Mouse (Mus musculus): Measurements from ENCODE around the gene Fcer1g. TPM values are rescaled to one million over a fixed set of nuclear protein-coding genes. Genes with fewer than 3 reads are reported as not detected.

The Fcer1g gene
- polyA plus RNA-seq, 1 experiment = 117 TPM

DNA sequence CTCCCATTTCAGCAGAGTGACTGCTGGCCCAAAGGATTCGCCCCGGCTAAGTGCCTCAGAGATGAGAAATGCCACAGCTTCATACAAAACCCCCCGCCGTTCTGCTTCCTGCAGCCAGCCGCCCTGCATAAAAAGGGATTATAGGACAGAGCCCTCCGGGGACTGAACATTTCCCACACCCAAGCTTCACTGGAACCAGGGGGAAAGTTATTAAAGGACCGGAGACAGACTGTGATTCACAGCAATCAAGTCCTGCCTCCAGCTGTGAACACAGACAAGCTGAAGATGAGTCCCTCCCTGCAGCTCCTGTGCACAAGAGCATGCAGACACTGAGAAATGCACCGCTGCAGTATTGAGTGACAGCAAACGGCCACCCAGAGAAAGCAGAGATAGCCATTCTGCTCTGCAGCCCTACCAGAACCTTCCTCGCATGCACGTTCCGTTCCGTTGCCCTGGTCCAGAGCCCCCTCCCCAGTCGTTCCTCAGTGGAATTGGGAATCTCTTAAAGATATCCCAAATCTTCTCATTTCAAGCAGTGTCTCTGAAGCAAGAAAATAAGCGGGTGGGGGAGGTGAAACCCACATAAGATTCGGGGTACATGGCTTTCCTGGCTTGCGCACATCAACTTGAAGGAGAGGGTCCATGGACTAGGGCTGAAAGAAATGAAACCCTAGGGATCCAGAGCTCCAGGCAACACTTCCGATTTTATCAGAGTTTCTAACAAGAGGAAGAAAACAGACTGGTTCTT is 40.9 kb downstream of the Fcer1g start:
- no peak for TF ChIP-seq POLR2A (IDR thresholded peaks at IDR 0.05; ENCODE audit: borderline replicate concordance, extremely low read depth, low read depth, low read length)

GRCm38 (mm10) chr1:171192283-171192682 is 41.9 kb downstream of the Fcer1g start:
- no peak for DNase-seq
- Histone ChIP-seq H3K4me1 (ENCODE audit: control insufficient read depth, insufficient read depth, low read length) (no peaks in the 10 kb centered on the region; the same call in 1 of the 2 replicates), H3K4me3 (replicated peaks; ENCODE audit: extremely low read depth, low read depth, low read length) (no peak overlapping the region)
- WGBS = 63% methylated on average over 10 of the region's 10 CpGs
- TF ChIP-seq POLR2A (IDR thresholded peaks at IDR 0.05; ENCODE audit: borderline replicate concordance, extremely low read depth, low read depth, low read length) (no peak), CTCF (IDR thresholded peaks at IDR 0.05; ENCODE audit: insufficient read depth, low read length) (no peak)

More for the DNA sequence above, 40.9 kb downstream of the Fcer1g start:
- no peak for DNase-seq
- WGBS = 23% methylated on average over 18 of the region's 18 CpGs
- no peaks in the 10 kb centered on the region; the same call in 1 of the 2 replicates for H3K4me1 ChIP-seq (ENCODE audit: control insufficient read depth, insufficient read depth, low read length)
- peak overlapping the region; percentile 2 for H3K4me3 ChIP-seq (replicated peaks; ENCODE audit: extremely low read depth, low read depth, low read length)

DNA sequence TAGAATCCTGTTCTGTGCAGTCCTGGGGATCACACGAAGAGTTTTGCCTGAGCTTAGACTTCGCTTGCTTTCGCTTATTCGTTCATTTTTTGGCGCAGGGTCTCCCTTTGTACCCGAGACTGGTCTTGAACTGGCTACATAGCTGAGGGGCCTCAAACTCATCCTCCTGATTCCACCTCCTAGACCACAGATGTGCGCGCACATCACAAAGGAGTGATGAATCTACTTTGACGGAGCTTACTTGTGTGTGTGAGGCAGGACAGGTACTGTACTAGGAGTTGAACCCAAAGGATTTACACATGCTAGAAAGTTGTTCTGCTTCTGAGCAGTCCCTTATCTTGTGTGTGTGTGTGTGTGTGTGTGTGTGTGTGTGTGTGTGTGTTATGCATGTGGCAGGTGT is 43.3 kb downstream of the Fcer1g start:
- Histone ChIP-seq H3K4me3 (replicated peaks; ENCODE audit: extremely low read depth, low read depth, low read length) (no peak overlapping the region), H3K4me1 (ENCODE audit: control insufficient read depth, insufficient read depth, low read length) (no peaks in the 10 kb centered on the region; the same call in 1 of the 2 replicates)
- 98% methylated on average over 9 of the region's 9 CpGs for WGBS
- DNase-seq = no peak
- TF ChIP-seq POLR2A (IDR thresholded peaks at IDR 0.05; ENCODE audit: borderline replicate concordance, extremely low read depth, low read depth, low read length) (no peak), CTCF (IDR thresholded peaks at IDR 0.05; ENCODE audit: insufficient read depth, low read length) (no peak)

GRCm38 (mm10) chr1:171189476-171190114 is 44.6 kb downstream of the Fcer1g start:
- 63% methylated on average over 14 of the region's 14 CpGs for WGBS
- H3K4me3 ChIP-seq (replicated peaks; ENCODE audit: extremely low read depth, low read depth, low read length) = no peak overlapping the region
- no peak for DNase-seq
- TF ChIP-seq CTCF (IDR thresholded peaks at IDR 0.05; ENCODE audit: insufficient read depth, low read length) (no peak), POLR2A (IDR thresholded peaks at IDR 0.05; ENCODE audit: borderline replicate concordance, extremely low read depth, low read depth, low read length) (no peak)
- H3K4me1 ChIP-seq (ENCODE audit: control insufficient read depth, insufficient read depth, low read length) = peaks cover 8% of the 10 kb centered on the region; the same call in 1 of the 2 replicates

- 33% methylated on average over 8 of the region's 8 CpGs for WGBS
These were observed 45.1 kb downstream of the Fcer1g start for GRCm38 (mm10) chr1:171189046-171189445.

DNA sequence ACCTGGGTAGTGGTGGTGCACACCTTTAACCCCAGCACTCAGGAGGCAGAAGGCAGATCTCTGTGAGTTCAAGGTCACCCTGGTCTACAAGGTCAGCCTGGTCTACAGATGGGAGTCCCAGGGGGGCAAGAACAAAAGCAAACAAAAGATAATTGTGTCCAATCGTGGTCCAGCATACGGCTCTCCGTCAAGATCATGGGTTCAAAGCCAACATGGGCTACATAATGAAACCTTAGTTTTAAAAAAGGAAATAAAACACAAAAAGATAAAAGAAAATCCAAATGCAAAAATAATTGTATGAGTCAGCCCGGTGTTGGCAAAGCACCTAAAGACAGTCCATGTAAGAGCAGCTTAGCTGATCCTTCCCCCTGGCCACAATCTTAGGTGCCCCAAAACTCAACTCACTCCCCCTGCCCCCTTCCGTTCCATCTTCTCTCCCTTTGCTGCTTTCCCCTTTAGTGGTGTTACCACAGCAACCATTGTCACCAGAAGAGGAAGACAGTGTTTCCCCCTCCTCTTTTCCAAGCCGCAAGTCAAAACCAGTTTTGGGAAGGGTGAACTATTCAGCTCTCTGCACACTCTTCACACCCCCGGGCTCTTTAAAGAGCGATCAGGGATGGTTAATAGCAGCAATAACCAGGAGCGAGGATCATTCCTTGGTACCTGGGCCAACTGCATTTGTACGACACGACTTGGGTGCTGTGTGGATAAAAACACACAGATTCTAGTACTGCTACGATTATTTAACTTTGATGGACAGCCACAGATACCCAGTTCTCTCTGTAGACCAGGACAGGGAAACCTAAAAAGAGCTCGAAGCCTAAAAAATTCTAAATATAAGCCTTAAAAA is 46.1 kb downstream of the Fcer1g start:
- Histone ChIP-seq H3K4me1 (ENCODE audit: control insufficient read depth, insufficient read depth, low read length) (peaks cover 18% of the 10 kb centered on the region), H3K4me3 (replicated peaks; ENCODE audit: extremely low read depth, low read depth, low read length) (no peak overlapping the region)
- TF ChIP-seq CTCF (IDR thresholded peaks at IDR 0.05; ENCODE audit: insufficient read depth, low read length) = no peak
- TF ChIP-seq POLR2A (IDR thresholded peaks at IDR 0.05; ENCODE audit: borderline replicate concordance, extremely low read depth, low read depth, low read length) = no peak
- DNase-seq = no peak
- 73% methylated on average over 13 of the region's 13 CpGs for WGBS

More at GRCm38 (mm10) chr1:171189046-171189445, 45.1 kb downstream of the Fcer1g start:
- Histone ChIP-seq H3K4me3 (replicated peaks; ENCODE audit: extremely low read depth, low read depth, low read length) (no peak overlapping the region), H3K4me1 (ENCODE audit: control insufficient read depth, insufficient read depth, low read length) (peaks cover 11% of the 10 kb centered on the region)
- DNase-seq = no peak
- no peak for TF ChIP-seq POLR2A (IDR thresholded peaks at IDR 0.05; ENCODE audit: borderline replicate concordance, extremely low read depth, low read depth, low read length)
- TF ChIP-seq CTCF (IDR thresholded peaks at IDR 0.05; ENCODE audit: insufficient read depth, low read length) = no peak

- 74% methylated on average over 8 of the region's 8 CpGs for WGBS
- no peak overlapping the region for H3K4me3 ChIP-seq (replicated peaks; ENCODE audit: extremely low read depth, low read depth, low read length)
- TF ChIP-seq CTCF (IDR thresholded peaks at IDR 0.05; ENCODE audit: insufficient read depth, low read length) = no peak
- TF ChIP-seq POLR2A (IDR thresholded peaks at IDR 0.05; ENCODE audit: borderline replicate concordance, extremely low read depth, low read depth, low read length) = no peak
- peaks cover 18% of the 10 kb centered on the region for H3K4me1 ChIP-seq (ENCODE audit: control insufficient read depth, insufficient read depth, low read length)
- no peak for DNase-seq
These were observed 48.5 kb downstream of the Fcer1g start for GRCm38 (mm10) chr1:171185655-171186054.

- peaks cover 18% of the 10 kb centered on the region for H3K4me1 ChIP-seq (ENCODE audit: control insufficient read depth, insufficient read depth, low read length)
- TF ChIP-seq POLR2A (IDR thresholded peaks at IDR 0.05; ENCODE audit: borderline replicate concordance, extremely low read depth, low read depth, low read length) = no peak
- peak; percentile 44; the same call in 1 of the 2 replicates for TF ChIP-seq CTCF (IDR thresholded peaks at IDR 0.05; ENCODE audit: insufficient read depth, low read length)
- WGBS = 14% methylated on average over 7 of the region's 7 CpGs
- H3K4me3 ChIP-seq (replicated peaks; ENCODE audit: extremely low read depth, low read depth, low read length) = no peak overlapping the region
- DNase-seq = peak; percentile 52
These were observed 49.9 kb downstream of the Fcer1g start for GRCm38 (mm10) chr1:171184314-171184713.

DNA sequence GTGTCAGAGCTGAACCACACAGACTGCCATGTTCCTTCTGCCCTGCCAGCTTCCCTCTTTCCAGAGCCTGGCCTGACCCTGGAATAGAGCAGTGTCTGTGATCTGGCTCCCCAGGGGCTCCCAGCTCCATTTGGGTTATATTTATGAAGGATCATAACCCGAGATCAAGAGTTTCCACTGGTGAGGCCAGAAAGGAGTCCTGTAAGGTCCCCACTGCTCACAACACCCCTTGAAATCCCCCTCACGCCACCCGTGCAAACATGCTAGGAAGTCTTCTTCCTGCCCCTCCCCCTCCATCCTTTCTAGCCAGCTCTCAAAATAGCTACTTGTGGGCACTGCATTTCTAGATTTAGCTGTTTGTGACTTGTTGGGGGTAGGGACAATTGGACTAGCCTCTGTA is 50.5 kb downstream of the Fcer1g start:
- TF ChIP-seq CTCF (IDR thresholded peaks at IDR 0.05; ENCODE audit: insufficient read depth, low read length) (no peak), POLR2A (IDR thresholded peaks at IDR 0.05; ENCODE audit: borderline replicate concordance, extremely low read depth, low read depth, low read length) (no peak)

More for the DNA sequence above, 50.5 kb downstream of the Fcer1g start:
- no peak for DNase-seq
- H3K4me1 ChIP-seq (ENCODE audit: control insufficient read depth, insufficient read depth, low read length) = peaks cover 18% of the 10 kb centered on the region
- H3K4me3 ChIP-seq (replicated peaks; ENCODE audit: extremely low read depth, low read depth, low read length) = no peak overlapping the region
- WGBS = 23% methylated on average over 3 of the region's 3 CpGs
